Mouse (Mus musculus): ENCODE data around the gene Cracr2a.

DNA sequence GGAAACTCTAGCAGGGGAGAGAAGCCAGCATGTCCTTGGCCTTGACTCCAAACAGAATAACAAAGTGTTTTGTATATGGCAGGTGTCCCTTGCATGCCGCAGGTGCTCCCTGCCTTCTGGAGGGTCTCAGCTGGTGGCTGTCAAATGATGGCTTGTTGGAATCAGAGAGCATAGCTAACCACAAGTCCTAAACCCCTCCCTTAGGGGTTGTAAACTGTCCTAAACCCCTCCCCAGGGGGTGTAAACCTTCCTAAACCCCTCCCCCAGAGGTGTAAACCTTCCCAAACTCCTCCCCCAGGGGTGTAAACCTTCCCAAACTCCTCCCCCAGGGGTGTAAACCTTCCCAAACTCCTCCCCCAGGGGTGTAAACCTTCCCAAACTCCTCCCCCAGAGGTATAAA is 55.5 kb downstream of the Cracr2a start:
- TF ChIP-seq CTCF (IDR thresholded peaks at IDR 0.05; ENCODE audit: insufficient read depth, low read length) (no peak), POLR2A (IDR thresholded peaks at IDR 0.05; ENCODE audit: borderline replicate concordance, extremely low read depth, low read depth, low read length) (no peak)

Data from lung, adult 2 months (tissue).